Mouse (Mus musculus) ES-E14 (cell line): ENCODE data around the gene Spns2.

Source experiments
- CHD2 ChIP-seq: IDR thresholded peaks from 2 replicates; pipeline ENCODE4 v1.6.1; 2014; ENCODE audit warnings: mild to moderate bottlenecking, low read depth, low read length, inconsistent platforms
- HCFC1 ChIP-seq: IDR thresholded peaks from 2 replicates; pipeline ENCODE4 v1.6.1; 2012; ENCODE audit warnings: low read length, inconsistent platforms, borderline replicate concordance; ENCODE audit not compliant: insufficient read depth
- MAFK ChIP-seq: IDR thresholded peaks from 2 replicates; pipeline ENCODE4 v1.6.1; 2014; ENCODE audit warnings: mild to moderate bottlenecking, low read depth, low read length, inconsistent platforms; ENCODE audit not compliant: insufficient read depth
- ZC3H11A ChIP-seq: IDR thresholded peaks from 2 replicates; pipeline ENCODE4 v1.6.1; 2012; ENCODE audit warnings: low read depth, mild to moderate bottlenecking, inconsistent platforms, low read length, borderline replicate concordance
- ZNF384 ChIP-seq: IDR thresholded peaks from 2 replicates; pipeline ENCODE4 v1.6.1; 2012; ENCODE audit warnings: low read depth, low read length, inconsistent platforms

DNA sequence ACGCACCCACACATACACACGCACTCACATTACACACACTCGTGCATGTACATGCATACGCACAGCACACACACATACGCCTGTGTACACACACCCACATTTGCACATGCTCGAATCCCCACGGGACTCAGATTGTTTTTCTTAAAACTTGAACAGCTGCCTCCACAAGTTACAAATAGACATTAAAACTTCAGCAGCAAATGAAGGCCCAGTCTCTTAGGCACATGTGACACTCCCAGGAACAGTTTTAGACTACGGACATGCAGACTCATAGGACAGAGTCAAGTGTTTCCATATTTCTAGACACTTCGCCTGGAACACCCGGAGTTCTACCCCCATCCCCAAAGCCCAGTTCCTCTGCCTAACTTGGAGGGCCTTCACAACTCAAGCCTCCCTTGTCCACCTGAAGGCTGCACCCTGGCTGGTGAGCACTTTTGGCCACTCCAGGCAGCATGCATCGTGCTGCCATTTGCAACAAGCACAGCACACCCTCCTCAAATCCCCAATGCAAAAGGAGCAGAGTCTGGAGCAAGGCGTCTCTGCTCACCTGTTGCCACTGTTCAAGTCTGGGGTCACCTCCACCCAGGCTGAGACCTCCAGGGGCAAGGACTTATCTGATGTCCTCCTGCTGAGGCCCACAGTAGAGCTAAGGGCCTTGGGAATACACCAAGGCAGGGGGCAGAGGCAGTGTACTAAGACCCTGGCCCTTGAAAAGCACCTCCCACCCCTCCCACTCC, 79.9 kb downstream of the Spns2 start:
- no peak for TF ChIP-seq HCFC1
- TF ChIP-seq ZC3H11A, result no peak
- TF ChIP-seq MAFK, result no peak
- TF ChIP-seq ZNF384, result no peak
- no peak for TF ChIP-seq CHD2
